Mouse (Mus musculus) ES-Bruce4 (cell line): ENCODE measurements around the gene Cnbp.

Experiments used
- EP300 ChIP-seq: IDR thresholded peaks from 2 replicates; pipeline ENCODE4 v1.6.1; 2011; ENCODE audit warnings: low read depth, low read length; ENCODE audit not compliant: insufficient read depth
- POLR2A ChIP-seq: IDR thresholded peaks from one replicate; pipeline ENCODE4 v1.8.1; 2011; ENCODE audit warnings: low read length; ENCODE audit not compliant: insufficient read depth

GRCm38 (mm10) chr6:87868871-87869506, 18.1 kb upstream of the Cnbp start:
- TF ChIP-seq EP300 (no peak), POLR2A (no peak)
